Mouse (Mus musculus) spleen, postnatal 36 days (tissue): ENCODE measurements around the gene Ptk6.

Experiments used
- DNase-seq, 2 experiments: peaks; one replicate each; pipeline ENCODE4 v3.0.0; 2022; ENCODE audit warnings: low spot score in 2 of 2, mixed read lengths in 1 of 2

Gene Ptk6

GRCm38 (mm10) chr2:181202422-181202821 lies at the start of gene Ptk6:
Gene Ptk6, minus strand, starts transcription at chr2:181202789.
- no peak for DNase-seq

- no peak for DNase-seq
These were observed 49.3 kb upstream of the Ptk6 start for GRCm38 (mm10) chr2:181251841-181252240.

DNA sequence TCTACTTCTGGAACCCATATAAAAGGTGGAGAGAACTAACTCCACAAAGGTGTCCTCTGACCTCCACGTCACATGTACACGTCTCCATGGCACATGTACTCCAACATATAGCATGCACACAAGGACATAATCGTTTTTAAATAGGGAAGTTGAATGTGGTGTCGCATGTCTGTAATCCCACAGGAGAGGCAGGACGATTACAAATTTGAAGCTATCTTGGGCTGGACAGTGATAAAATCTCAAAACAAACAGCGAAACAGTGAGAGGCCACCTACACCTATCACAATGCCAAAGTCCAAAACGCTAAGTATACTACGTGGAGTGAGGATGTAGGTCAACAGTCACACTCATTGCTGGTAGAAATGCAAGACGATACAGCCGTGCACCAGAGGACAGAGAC lies 46.6 kb upstream of the Ptk6 start:
- DNase-seq: no peak

- no peak for DNase-seq
These were observed 42.4 kb upstream of the Ptk6 start for GRCm38 (mm10) chr2:181245031-181245430.

GRCm38 (mm10) chr2:181243706-181244394 lies 41.3 kb upstream of the Ptk6 start:
- peak; percentile 52 to 65 for DNase-seq

DNA sequence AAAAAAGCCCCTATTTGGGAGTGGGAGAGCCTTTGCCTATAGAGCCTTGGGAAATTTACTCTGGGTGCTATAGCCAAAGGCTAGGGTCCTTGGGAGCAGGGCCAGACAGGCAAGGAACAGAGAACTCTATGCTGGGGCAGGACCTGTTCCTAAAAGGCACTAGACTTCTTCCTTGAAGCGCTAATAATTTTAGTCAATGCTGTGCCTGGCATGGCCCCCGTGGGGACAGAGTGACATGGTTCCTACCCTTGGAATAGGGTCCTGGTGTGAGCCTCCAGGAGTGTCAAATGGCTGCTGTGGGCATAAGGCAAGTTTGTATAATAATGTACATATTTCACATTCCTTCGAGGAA lies 39.7 kb upstream of the Ptk6 start:
- no peak for DNase-seq

GRCm38 (mm10) chr2:181241602-181242313 lies 39.2 kb upstream of the Ptk6 start, which contains the start of gene Helz2:
Gene Helz2, minus strand, starts transcription at chr2:181242027.
- peak; percentile 72 to 76 for DNase-seq

GRCm38 (mm10) chr2:181240806-181241440 lies 38.3 kb upstream of the Ptk6 start:
- DNase-seq: no peak

GRCm38 (mm10) chr2:181239261-181239660 lies 36.7 kb upstream of the Ptk6 start:
- DNase-seq: no peak

DNA sequence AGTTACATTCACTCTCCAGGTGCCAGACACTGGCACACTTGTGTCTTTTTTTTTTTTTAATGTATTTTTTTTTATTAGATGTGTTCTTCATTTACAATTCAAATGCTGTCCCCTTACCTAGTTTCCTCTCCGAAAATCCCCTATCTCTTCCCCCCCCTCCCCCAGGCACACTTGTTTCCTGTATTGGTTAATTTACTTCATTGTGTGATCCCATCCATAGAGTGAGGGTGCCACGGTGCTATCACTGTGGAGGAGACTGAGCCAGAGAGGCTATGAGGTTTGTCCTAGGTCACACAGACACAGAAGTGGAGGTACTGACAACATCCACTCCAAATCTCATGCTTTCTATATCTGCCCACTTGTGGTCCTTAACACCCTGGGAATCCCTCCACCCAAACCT lies 36.3 kb upstream of the Ptk6 start:
- peak; percentile 45 to 60 for DNase-seq

DNA sequence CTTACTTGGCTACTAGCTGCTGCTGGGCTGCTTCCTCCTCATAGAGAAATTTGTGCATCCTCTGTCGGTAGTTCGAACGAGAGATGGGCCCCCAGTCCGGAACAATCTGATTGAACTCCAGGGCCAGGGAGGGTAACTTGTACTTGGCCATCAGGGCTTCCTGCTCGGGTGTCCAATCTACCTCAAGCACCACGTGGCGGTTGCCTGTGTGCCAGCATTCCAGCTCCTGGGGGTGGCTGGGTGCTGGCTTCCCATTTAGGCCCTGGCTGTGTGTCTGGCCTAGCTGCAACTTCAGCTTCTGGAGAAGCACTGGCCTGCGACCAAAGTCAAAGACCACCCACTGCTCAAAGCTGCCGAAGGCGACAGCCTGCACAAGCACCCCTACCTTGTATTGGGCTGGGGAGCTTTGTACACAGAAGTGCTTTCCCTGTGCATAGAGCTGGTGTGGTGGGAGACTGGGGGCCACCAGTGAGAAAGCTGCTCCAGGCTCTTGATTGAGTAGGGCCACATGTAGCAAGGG lies 35.6 kb upstream of the Ptk6 start:
- no peak for DNase-seq

GRCm38 (mm10) chr2:181237251-181238014 lies 34.8 kb upstream of the Ptk6 start:
- no peak for DNase-seq

GRCm38 (mm10) chr2:181235681-181236566 lies 33.3 kb upstream of the Ptk6 start:
- DNase-seq: no peak

- DNase-seq: no peak
These were observed 32.1 kb upstream of the Ptk6 start for GRCm38 (mm10) chr2:181234680-181235079.

- DNase-seq: no peak
These were observed 30.9 kb upstream of the Ptk6 start for GRCm38 (mm10) chr2:181233443-181233842.

GRCm38 (mm10) chr2:181231171-181231570 lies 28.6 kb upstream of the Ptk6 start:
- no peak for DNase-seq

DNA sequence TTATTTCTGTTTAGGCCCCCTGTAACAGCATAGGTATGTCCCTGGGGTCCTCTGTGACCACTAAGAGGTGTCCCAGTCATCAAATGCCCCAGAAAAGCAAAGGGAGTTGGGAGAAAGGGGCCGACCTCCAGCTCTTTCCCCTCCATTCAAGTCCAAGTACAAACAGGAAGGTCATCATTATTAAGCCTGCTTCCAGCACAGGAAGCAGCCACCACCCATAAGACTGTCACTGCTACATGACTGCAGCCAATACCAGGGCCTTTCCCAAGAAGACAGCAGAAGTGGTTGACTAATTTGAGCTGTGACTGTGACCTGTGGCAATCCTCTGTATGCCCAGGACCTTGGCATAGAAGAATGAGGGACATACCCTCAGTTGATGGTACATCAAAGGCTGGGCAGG lies 25.7 kb upstream of the Ptk6 start:
- no peak for DNase-seq

- DNase-seq: no peak
These were observed 24.5 kb upstream of the Ptk6 start for GRCm38 (mm10) chr2:181227122-181227521.

- DNase-seq: no peak
These were observed 22.4 kb upstream of the Ptk6 start for GRCm38 (mm10) chr2:181224994-181225393.

- DNase-seq: no peak
These were observed 17.8 kb upstream of the Ptk6 start for GRCm38 (mm10) chr2:181220361-181220760.
